Mouse (Mus musculus) CD4-positive, CD25-positive, alpha-beta regulatory T cell, adult 4 months (primary cell): Measurements from ENCODE around the gene Btbd17. TPM values are rescaled to one million over a fixed set of nuclear protein-coding genes. Genes with fewer than 3 reads are reported as not detected.
A peak's percentile ranks its signal among the peaks of the same experiment; 100 is the strongest.

Source experiments
- ATAC-seq: one replicate; pipeline ENCODE4 v1.8.0; 2017
- polyA plus RNA-seq, 2 experiments: library from polyadenylated mRNA; unstranded; fragments of 100-300 nt; shearing (Covaris generic); gene quantifications; one replicate each; pipeline ENCODE4 v1.2.1; 2017

Btbd17 gene
- polyA plus RNA-seq: not detected

DNA sequence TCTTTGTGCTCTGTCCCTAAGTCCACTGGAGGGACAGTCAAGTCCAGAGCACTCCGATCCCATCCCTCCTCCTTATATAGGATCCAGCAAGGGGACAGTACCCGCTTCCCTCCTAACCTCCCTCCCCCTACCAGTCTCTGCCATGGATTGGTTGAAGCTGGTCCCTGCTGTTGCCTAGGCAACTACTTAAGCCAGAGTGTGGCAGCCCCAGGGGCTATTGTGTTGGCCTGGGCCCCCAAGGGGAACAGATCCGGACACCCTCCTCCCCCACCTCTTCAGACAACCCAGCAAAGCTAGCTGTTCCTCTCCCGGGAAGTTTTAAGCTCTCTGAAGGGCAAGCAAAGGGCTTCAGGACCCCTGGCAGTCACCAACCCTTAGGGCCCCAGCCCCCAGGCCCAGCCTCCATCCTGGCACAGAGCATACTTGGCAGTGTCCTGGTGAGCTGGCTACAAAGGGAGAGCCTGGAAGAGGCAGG is at the start of gene Btbd17:
Btbd17 (minus strand) TSS at position 98 of the 475 bp plus-strand sequence.
- ATAC-seq: no peak

DNA sequence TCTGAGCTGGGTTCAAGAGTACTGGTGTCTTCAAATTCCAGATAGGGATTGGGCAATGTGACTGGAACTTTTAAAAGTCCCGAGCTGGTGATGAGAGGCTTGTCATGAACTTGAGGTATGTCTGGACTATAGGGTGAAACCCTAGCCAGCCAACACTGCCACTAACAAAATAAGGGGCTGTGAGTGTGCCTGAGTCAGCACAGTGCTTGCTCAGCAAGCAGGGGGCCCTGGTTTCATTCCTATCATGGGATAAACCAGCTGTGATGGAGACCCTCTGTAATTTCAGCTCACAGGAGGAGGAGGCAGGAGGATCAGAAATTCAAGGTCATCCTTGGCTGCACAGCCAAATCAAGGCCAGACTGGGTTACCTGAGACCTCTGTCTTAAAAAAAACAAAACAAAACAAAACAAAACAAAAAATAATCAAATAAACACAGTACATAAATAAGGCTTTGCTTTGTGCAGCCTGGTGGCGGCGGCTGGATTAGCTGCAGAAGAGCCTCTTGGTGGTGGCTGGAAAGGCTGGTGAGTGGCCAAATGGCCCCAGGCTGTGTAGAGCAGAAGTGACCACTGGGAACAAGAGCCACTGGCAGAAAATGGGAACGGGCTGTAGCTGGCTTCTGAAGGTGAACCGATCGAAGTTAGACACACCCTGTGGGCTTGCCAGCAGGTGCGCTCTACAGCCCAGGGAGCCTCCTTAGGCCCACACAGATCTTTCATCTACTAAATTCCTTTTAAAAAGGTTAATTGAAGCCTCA is 48.9 kb upstream of the Btbd17 start:
- ATAC-seq: no peak

DNA sequence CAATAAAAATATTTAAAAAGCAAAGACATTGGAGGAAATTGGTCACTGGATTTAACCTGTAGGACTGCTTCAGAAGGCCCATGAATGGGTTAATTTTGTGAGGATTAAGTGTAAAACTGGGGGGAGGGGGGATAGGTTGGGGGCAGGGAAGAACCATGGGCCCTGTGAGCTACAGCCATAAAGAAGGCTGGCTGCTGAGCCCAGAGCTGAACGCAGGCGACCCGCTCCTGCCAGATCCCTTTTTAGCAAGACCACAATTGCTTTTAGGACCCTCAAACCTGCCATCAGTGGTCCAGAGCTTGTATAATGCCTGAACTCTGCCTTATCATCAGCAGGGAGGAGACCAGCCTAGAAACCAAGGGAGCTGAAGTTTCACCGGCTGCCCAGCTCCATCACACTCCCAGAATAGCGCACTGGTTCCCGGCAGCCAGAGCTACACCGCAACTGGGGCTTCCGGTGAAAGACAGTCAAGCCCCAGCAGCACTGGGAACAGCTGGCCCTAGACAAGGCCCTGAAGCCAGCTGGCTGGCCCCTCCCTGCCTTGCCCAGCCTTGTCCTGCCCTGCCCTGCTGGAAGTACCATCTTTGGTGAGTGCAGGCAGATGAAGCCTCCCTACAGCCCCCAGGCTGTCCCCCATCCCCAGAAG is 48.2 kb upstream of the Btbd17 start:
- ATAC-seq: no peak

GRCm38 (mm10) chr11:114833166-114833565 is 37.4 kb upstream of the Btbd17 start:
- no peak for ATAC-seq

GRCm38 (mm10) chr11:114830433-114830773 is 34.7 kb upstream of the Btbd17 start:
- no peak for ATAC-seq

- no peak for ATAC-seq
Measured at GRCm38 (mm10) chr11:114829499-114830432, 34.0 kb upstream of the Btbd17 start.

DNA sequence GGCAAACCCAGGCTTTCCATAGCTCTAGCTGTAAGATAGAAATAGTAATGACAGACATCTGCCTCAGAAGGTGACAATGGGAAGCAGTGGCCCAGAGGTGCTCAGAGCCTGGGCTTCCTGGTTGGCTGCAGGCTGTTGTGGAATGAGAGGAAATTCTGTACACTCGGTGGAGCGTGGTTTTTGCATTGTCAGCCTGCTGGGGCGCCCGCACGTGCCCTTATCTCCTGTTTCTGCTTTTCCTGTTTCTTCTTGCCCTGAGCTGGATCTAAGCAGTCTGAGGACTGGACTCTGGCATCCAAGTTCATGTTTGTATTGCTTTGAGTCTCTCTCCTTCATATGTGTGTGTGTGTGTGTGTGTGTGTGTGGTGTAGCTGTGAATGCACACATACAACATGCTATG is 30.9 kb upstream of the Btbd17 start:
- no peak for ATAC-seq

GRCm38 (mm10) chr11:114823199-114823725 is 27.5 kb upstream of the Btbd17 start:
- ATAC-seq: no peak

DNA sequence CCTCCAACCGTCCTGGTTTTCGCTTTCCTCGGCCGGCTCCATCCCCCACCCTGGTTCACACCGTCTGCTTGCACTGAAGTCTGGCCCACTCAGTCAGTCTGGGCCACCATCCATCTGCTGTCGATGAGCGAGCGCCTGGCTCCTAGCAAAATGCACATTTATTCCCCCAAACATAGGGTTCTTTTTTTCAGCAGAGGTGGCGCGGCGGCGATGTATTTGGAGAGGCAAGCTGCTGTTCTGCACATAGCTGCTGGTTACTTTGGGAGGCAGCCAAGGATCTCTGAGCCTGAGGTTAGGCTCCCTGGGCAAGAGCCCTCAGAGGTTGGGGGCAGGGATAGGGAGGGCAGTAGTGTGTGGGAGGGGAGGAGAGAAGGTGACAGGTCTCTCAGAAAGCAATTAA is 27.0 kb upstream of the Btbd17 start:
- ATAC-seq: no peak

GRCm38 (mm10) chr11:114821325-114821724 is 25.6 kb upstream of the Btbd17 start:
- no peak for ATAC-seq

- ATAC-seq: no peak
Measured at GRCm38 (mm10) chr11:114820444-114820843, 24.7 kb upstream of the Btbd17 start.

DNA sequence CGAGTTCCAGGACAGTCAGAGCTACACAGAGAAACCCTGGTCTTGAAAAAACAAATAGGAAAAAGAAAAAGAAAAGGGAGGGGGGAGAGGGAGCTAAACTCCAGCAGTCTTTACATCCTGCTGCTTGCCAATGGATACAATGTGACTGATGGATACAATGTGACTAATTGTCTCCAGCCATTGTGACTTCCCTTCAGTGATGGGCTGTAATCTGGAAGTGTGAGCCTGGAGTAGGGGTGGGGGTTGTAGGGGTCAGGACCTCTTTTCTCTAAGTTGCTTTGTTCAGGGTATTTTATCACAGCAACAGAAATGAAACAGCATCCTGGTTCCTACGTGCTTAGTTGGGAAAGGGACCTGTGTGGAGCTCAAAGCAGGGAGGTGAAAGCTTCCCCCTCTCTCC is 23.4 kb upstream of the Btbd17 start:
- no peak for ATAC-seq

GRCm38 (mm10) chr11:114818185-114818584 is 22.4 kb upstream of the Btbd17 start:
- ATAC-seq: no peak

DNA sequence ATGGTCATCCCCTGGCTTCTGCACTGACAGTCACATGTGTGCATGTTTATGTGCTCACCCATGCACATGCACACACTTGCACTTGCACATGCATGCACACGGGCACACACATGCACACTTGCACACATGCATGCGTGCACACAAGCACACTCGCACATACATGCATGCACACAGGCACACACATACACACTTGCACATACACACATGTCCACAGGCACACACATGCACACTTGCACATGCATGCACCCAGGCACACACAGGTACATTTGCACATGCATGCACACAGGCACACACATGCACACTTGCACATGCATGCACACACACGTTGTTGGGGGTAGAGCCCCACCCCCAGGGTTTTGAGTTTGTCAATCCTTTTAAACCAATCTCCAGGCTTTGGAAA is 21.2 kb upstream of the Btbd17 start:
- no peak for ATAC-seq

DNA sequence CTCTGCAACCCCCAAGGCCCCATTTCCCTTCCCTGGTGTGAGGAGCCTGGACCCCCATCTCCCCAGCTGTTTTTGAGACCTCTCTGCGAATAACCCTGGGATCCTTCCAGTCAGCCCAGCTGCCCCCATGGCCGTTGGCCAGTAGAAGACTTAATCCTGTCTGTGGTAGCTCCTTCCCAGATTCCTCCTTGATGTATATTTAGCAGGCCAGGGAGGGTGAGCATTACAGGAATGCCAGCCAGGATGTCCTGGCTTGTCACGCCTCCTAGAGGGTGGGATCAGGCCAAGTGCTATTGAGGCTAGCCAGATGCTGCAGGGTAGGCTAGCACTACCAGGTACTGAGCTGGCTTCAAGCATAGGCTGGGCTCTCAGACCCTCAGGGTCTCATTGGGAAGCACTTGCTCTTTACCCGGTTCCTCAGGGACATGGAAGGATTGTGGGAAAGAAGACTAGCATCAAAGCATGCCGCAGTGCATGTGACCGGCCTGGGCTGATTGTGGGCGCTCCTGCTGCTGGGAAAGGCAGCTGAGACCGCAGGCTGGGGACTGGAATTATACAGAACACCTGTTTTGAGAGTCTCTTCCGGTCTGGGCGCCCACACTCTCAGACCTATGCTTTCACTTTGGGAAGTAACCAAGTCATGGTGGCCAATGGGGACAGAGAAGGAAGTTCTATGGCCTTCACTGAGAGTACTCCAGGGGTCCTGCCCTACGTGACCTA is 19.3 kb upstream of the Btbd17 start:
- no peak for ATAC-seq

DNA sequence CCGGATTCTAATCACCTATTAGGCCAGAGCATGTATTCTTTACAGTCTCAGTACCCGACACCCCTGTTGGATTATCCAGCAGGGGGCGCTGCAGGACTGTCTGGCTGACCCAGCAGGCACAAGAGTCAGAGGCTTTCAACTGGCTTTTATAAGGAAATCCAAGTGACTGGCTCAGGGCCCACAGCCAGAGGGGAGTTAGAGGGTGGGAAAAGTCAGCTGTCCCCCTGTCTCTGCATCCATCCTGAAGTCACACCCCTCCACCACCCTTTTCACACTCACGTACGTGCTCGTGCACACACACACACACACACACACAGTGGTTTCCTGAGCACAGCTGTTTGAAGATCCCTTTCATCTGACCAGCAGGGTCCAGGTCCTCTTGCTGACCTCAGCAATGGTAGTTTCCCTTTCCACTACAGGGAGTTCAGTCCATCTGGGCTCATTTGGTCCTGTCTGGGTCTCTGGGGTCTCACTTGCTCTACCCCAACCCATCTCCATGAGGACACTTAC is 17.0 kb upstream of the Btbd17 start:
- ATAC-seq: peak; percentile 42

- no peak for ATAC-seq
Measured at GRCm38 (mm10) chr11:114810344-114810743, 14.6 kb upstream of the Btbd17 start.

- ATAC-seq: no peak
Measured at GRCm38 (mm10) chr11:114809371-114809770, 13.6 kb upstream of the Btbd17 start.

DNA sequence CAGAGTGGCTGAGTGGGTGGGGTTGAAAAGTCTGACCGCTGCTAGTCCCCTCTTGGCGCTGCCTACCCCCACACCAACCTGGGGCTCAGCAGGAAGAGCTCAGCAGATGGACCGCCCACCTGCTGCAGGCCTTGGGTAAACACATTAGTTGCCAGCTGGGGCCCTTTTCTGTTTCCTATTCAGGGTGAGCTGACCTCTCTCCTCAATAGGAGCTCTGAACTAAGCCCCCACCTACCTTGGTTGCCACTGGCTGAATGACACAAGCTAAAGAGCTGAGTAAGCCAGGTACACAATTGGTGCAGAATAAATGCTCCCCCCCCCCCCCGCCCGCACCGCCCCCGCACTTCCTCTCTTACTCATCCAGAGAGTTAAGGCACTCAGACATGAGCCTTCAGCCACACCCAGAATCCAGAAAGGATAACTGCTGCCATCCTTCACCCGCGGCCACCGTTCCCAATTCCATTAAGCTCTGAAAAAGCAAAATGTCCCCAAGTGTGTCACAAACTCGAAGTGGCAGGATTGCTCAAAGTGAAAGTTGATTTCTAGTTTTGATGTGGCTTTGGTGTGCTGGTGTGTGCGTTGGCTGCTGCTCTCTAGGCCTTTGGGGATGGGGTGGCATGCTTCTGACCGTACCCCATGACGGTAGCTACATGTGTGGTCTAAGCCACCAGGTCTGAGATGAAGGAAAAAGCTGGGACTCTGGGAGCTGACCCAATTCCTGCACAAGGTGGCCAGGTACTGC is 12.1 kb upstream of the Btbd17 start:
- peak; percentile 90 for ATAC-seq

- no peak for ATAC-seq
Measured at GRCm38 (mm10) chr11:114807025-114807424, 11.3 kb upstream of the Btbd17 start.

- ATAC-seq: no peak
Measured at GRCm38 (mm10) chr11:114803990-114804389, 8.2 kb upstream of the Btbd17 start.
